8 mouse cellular contexts compared by ENCODE assay signal in the genomic region with DNA sequence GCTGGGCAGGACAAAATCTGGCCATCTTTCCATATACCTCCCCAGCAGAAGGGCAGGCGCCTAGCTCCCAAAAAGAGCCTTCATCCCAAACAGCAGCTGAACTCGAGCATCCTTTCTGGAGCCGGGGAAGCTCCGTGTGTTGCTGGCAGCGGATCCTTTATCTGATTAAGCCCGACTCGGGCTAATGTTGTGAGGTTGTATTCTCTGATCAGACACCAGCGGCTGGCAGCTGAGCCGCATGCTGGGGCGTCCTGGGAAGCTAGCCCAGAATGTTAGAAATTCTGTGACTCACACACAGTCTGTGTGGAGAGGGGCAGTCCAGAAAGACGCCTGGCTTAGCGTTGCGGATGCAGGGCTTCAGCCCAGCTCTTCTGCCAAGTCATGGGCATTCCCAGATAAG.
DNase-seq lines count a peak whose midpoint lies in the region; ATAC-seq and TF ChIP-seq lines count a peak whose summit lies in the region.

No protein-coding gene starts in this region.

- no peak overlapping the region for H3K4me3 ChIP-seq in embryonic facial prominence, embryonic 14.5 days (ENCODE audit: low read depth, low read length)
- no peak overlapping the region for H3K4me3 ChIP-seq in kidney, adult 2 months (ENCODE audit: insufficient read depth, low read depth, low read length)

- no peaks in the 10 kb centered on the region for H3K36me3 ChIP-seq in embryonic facial prominence, embryonic 14.5 days (ENCODE audit: control insufficient read depth, insufficient read depth, low read length)
- H3K36me3 ChIP-seq in kidney, adult 2 months (ENCODE audit: control insufficient read depth, insufficient read depth, low read length) = no peaks in the 10 kb centered on the region

- H3K27ac ChIP-seq in embryonic facial prominence, embryonic 14.5 days (replicated peaks; ENCODE audit: low read depth, low read length) = no peak overlapping the region
- H3K27ac ChIP-seq in kidney, adult 2 months (ENCODE audit: insufficient read depth, low read depth, low read length) = no peak overlapping the region

- no peaks in the 10 kb centered on the region for H3K4me1 ChIP-seq in embryonic facial prominence, embryonic 14.5 days (ENCODE audit: control insufficient read depth, insufficient read depth, low read length)
- no peaks in the 10 kb centered on the region for H3K4me1 ChIP-seq in kidney, adult 2 months (ENCODE audit: control insufficient read depth, insufficient read depth, low read length)

- 48% methylated on average over 13 of the region's 13 CpGs for WGBS in embryonic facial prominence, embryonic 14.5 days
- 75% methylated on average over 13 of the region's 13 CpGs for WGBS in kidney, adult 2 months

- no peak overlapping the region for H3K9ac ChIP-seq in embryonic facial prominence, embryonic 14.5 days (ENCODE audit: low read depth, low read length)

- no peaks in the 10 kb centered on the region for H3K27me3 ChIP-seq in embryonic facial prominence, embryonic 14.5 days (replicated peaks; ENCODE audit: control insufficient read depth, insufficient read depth, low read length)
- no peaks in the 10 kb centered on the region for H3K27me3 ChIP-seq in kidney, adult 2 months (replicated peaks; ENCODE audit: control insufficient read depth, insufficient read depth, low read length)

- no peak overlapping the region for H3K4me2 ChIP-seq in embryonic facial prominence, embryonic 14.5 days (ENCODE audit: low read depth, low read length)

- no peak for TF ChIP-seq POLR2A in kidney, adult 2 months (IDR thresholded peaks at IDR 0.05; ENCODE audit: low read depth, low read length)

- peak; percentile 26 to 71 for DNase-seq in adrenal gland, adult (ENCODE audit: inconsistent age in 2 of 2, low spot score in 1 of 2)
- no peak for DNase-seq in adrenal gland, postnatal 4 days (ENCODE audit: low spot score in 2 of 2)
- DNase-seq in 3134 (ENCODE audit: extremely low read depth, insufficient read length, low spot score) = peak; percentile 76
- DNase-seq in embryonic facial prominence, embryonic 14.5 days (ENCODE audit: low spot score) = peak; percentile 62
- peak; percentile 79 to 83 for DNase-seq in layer of hippocampus, postnatal 10 days (ENCODE audit: low spot score in 2 of 2)
- DNase-seq in right cerebral cortex, postnatal 36 days (ENCODE audit: low spot score in 2 of 2) = peak; percentile 78
- no peak for DNase-seq in kidney, adult 2 months

- ATAC-seq in embryonic facial prominence, embryonic 14.5 days (ENCODE audit: low read depth) = no peak; the same call in 1 of the 2 replicates
- ATAC-seq in megakaryocyte progenitor cell, adult 5-6 weeks (replicated peaks; ENCODE audit: poor library complexity) = no peak

- no peak for TF ChIP-seq CTCF in kidney, adult 2 months (conservative IDR thresholded peaks at IDR 0.05; ENCODE audit: insufficient read depth, insufficient read length, low read depth, low read length)

- no peaks in the 10 kb centered on the region for H3K9me3 ChIP-seq in embryonic facial prominence, embryonic 14.5 days (ENCODE audit: control insufficient read depth, low read length)

Comparison
In these comparisons a context has a peak if more than half of its experiments do, and no peak if none do; other contexts are left out.
1. DNase-seq: peak in adrenal gland, adult (2 of 2), 3134 (single experiment), embryonic facial prominence, embryonic 14.5 days (single experiment), layer of hippocampus, postnatal 10 days (2 of 2) and right cerebral cortex, postnatal 36 days (2 of 2); none in adrenal gland, postnatal 4 days (0 of 2) and kidney, adult 2 months (single experiment).